Mouse (Mus musculus) liver (tissue): Measurements from ENCODE around the gene Fam114a1.

ENCODE experiments used
- DNase-seq: peaks from one replicate; pipeline ENCODE4 v3.0.0-alpha.2; 2020; ENCODE audit warnings: mixed read lengths

Fam114a1 gene

DNA sequence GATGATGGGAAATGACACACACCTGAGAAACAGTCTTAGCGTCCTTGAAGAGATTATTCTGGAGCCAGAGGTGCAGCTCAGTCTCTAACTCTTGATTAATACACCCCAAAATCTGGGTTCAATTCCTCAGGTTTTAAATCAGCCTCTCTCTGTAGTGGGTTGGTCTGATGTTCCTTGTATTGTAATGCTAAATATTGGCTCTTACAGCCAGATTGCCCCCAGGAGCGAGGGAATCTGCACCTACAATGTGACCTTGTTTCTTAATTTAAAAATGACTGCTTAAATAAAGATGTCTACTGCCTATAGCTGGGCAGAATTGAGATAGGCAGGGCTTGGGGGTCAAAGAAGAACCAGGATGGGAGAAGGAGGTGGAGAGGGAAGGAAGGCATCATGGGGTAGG lies 89.9 kb downstream of the Fam114a1 start:
- DNase-seq, result no peak

DNA sequence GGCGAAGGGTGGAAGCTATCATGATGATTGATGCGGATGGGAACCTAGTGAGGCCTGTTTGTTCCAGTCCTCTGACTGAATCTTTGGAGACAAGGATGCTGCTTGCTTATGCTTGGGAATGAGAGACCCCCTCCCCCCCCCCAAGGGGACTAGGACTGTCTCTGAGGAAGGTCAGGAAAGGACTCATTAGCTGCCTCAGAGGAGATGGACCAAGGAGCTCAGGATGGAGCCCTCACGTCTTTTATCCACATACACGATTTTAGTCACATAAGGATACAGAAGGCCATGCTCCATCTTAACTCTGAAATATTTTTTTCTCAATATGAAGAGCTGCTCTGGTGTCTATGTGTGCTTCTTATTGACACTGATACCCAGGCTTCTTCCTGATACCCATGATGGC lies 92.4 kb downstream of the Fam114a1 start:
- no peak for DNase-seq

DNA sequence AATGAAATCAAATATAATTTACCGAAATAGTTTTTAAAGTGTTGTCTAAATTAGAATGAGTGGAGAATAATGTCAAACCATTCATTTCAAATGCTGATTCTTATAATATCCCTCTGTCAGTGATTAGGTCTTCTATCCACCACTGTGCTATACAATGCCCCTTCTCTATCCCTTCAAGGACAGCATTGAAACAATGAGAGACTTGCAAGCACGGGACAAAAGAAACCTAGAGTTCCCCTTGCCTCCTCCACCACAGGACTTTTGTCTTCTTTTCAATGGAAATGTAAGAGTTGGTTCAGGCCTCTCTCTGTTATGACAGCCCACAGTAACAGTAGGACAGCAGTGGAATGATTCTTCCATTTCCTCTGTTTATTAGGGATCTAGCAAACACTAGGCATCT lies 93.4 kb downstream of the Fam114a1 start:
- no peak for DNase-seq

DNA sequence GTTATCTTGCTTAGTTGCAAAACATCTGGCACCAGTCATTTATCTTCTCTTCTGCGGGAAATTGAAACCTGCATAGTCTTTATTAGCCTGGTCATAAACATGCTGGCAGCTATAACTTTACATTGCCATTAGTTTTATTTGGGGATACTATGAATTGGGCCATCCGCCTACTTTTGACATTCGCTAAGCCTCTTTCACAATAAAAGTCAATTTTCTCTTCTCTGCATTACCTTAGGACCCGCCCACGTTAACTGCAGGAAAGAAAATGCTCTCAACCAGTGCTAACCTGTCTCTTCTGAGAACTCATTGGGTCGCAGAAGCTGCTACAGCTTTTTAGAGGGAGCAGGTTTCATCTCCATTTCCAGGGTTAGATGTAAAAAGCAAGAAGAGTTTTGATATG lies 98.3 kb downstream of the Fam114a1 start:
- no peak for DNase-seq

DNA sequence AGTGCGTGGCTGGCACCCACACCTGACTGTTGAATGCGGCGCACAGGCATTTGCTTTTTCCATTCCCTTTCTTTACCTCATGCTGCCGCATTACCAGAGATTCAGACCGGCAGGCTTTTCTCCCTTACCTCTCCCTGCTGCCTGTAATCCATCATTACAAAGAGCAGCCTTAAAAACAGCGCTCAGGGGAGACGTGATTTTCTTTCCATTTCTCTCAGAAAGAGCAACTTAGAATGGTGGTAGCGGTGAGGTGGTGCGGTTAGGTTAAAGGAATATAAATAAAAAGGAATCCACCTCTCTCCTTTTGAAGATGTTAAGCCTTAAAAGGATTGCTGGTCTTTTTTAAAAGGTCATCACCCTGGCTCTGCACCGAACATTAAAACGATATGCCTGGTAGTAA lies 100.0 kb downstream of the Fam114a1 start:
- DNase-seq, result no peak

DNA sequence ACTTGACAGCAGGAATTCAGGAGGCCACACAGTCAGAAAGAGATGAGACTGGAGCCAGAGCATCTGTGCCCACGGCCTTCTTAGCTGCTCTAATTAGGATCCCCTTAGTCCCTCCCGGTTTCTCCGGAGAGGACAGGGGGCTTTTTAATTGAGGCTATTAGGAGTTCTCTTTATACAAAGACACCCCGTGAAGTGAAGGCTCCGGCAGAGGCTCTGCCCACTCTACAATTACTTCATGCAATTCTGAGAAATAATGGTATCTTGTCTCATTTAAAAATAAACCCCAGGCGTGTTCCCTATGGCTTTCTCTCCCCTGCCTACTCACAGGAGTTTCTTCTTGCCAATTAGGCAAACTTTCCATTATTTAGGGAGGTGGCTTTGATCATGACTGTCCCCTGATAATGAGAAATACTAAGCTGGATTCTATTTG lies 101.8 kb downstream of the Fam114a1 start:
- no peak for DNase-seq

DNA sequence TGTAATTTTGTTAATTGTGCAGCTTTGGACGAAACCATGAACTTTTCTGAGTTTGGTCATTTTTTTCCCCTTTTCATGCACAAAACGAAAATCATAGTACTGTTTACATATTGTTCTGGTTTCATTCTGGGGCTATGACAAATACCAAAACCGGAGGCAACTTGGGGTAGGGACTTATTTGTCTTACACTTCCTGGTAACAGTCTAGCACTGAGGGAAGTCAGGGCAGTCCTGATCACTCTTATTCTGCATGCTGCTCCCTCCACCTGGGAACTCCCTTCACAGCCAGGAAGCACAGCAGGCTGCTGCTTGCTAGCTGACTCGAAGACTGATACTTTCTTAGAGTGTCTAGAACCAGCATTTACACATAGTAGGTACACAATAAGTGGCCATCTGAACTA lies 103.4 kb downstream of the Fam114a1 start:
- DNase-seq, result no peak

DNA sequence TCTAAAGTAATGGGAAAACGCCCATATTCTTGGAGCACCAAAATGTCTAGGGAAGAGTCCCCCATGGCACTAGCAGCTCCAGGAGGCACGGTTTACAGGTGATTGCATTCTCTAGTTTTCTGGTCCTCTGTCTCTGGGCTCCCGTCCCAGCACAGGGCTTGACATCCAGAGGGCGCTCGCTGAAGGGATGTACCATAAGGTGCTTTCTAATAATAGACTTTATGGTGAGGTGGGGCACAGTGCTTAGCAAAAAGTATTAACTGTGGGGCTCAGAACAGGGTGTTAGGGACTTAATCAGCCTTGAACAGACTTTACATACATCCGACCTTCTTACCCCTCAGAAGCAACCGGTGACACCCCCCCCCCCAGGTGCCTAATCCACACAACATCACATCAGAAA lies 104.8 kb downstream of the Fam114a1 start:
- DNase-seq, result no peak

DNA sequence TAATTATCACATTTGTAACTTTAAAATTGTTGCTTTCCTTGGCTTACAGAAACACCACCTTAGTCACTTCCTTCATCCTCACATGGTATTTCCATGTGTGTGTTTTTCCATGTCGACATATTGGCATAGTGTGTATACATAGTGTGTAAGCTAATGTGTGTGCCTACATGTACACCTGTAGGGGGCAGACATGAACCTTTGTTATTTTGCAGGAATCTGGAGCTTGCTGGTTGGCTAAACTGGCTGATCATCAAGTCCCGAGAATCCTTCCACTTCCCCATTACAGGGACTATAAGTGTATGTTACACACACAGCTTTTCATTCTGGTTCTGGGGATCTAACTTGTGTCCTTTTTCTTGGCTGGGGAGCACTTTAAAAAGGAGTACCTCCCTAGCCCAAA lies 106.2 kb downstream of the Fam114a1 start:
- DNase-seq, result no peak

DNA sequence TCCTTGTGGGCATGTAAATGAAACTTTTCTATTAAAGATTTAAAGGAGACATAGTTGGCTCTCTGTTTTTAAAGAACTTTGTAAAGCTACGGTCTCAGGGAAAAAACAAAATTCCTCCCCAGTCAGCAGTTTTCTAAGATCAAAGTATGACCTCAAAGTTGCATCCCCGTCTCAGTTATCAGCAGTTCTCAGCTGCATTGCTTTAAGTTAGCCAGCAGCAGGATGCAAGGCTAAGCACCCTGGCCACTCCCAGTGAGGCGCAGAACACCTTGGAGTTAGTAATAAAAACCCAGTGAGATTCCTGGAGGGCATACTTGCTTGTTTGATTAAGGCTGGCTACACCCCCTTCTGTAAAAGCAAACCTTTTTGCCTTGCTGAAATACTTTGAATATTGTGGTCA lies 106.9 kb downstream of the Fam114a1 start:
- DNase-seq, result no peak

DNA sequence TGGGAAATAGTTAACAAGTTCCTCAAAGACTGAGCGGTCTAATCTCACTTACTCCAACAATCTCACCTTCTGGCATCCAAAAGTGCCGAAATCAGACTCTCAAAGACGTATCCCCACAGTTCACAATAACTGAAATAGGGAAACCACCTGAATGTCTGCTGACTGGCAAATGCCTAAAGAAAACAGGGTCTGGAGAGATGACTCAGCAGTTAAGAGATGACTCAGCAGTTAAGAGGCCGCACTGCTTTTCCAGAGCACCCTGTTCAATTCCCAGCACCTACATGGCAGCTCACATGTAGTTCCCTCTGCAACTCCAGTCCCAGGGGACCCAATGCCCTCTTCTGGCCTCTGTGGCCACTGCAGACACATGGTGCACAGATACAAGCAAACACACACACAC lies 108.2 kb downstream of the Fam114a1 start:
- DNase-seq, result no peak

DNA sequence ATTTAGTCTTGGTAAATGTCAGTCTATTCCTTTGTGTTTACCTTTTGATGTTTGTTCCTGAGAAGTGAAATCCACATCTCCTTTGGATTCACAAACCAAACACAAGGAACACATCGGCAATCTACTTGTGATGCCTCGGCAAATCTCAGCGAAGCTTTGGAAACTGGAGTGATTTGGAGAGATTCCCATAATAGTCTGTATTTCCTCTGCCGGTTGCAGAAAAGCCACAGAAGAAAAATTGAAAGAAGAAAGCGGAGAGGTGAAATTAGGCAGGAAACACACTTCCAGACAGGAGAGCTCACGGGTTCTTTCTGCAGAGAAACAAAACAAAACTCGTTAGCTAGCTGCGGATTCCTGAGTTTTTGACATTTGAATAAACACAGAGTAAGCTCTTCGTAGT lies 110.0 kb downstream of the Fam114a1 start:
- DNase-seq, result no peak

DNA sequence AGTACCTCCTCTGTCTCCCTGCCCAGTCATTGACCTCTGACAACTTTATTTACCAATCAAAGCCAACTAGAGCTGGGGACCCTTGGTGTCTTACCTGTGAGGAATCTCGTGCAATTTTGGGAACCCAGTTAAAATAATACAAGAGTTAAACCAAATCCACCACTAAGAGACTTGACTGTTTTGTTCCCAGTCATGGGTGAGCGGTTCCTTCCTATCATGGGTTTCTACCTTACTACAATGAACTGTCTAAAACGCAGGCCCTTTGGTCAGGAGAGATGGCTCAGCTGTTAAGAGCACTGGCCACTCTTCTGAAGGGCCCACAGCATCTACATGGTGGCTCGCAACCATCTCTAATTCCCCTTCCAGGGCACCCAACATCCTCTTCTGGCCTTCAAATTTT lies 112.0 kb downstream of the Fam114a1 start:
- no peak for DNase-seq

DNA sequence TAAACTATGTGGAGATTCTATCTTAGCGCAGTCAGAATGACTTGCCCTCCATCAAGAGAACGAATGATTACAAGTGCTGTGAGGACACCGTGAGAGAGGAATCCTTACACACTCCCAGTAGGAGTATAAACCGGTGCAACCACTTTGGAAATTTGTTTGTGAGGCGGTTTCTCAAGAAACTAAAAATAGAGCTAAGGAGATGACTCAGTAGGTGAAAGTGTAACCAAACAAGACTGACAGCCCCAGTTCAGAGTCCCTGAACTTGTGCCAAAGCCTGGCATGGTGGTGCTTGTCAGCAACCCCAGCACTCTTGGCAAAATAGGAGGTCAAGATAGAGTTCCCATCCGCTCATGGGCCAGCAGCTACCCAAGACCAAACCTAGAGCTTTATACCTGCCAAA lies 116.7 kb downstream of the Fam114a1 start:
- DNase-seq, result no peak

DNA sequence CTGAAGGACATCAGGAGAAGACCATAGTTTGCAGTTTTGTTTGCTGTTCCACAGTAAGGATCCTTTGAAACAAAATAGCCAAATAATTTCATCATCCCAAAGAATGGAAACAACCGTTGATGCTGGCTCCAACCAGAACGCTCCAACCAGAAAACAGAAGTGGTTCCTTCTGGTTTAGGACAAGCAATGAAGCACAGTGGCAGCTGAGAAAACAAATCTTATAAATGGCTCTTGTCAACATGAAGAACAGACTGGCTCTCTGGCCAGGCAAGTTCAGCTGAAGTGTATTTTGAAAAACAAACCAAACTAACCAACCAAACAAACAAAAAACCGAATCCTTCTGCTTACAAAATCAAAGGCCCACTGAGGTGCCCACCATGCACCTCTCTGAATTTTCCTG lies 119.8 kb downstream of the Fam114a1 start:
- DNase-seq, result no peak

DNA sequence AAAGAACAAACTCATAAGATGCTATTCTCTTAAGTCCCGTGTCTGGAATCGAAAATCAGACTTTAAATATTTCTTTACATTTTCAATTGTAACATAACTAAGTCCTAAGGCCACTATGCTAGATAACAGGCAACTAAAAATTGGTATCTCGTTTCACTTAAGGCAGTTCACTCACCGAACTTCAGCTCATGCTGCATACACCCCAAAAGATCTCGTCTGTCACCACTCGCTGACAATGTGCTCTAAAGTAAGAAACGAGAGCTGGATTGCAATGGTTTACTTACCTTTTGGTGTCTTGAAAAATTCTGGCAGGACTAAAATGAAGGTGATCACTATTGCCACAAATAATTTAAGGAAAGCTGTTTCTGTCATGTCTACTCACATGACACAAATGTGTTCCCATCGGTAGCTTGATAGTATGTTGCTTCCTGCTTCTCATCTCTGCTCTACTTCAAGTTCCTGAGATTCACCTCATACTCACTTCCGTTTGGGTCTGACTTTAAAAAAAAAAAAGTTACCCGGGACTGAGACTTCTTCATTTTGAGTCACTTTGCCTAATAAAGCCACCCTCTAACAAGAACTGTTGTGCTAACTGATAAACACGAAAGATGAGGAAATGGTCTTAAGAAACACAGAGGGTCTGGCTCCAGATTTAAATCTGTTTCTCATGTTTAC lies 121.5 kb downstream of the Fam114a1 start:
- no peak for DNase-seq
